Mouse (Mus musculus) adrenal gland, postnatal 4 days (tissue): ENCODE results near the gene Mcmbp. TPM values are rescaled to one million over a fixed set of nuclear protein-coding genes. Genes with fewer than 3 reads are reported as not detected.

Experiments used
- total RNA-seq, 2 experiments: library from RNA; stranded (reverse); gene quantifications; 2 replicates each; pipeline ENCODE4 v1.2.3; 2021

The Mcmbp gene
- total RNA-seq, 2 experiments from 2014 or later: 49.0 to 50.8 TPM

Other genes starting within 250 kb of the Mcmbp start
- gene Bag3, start 216.9 kb downstream of the Mcmbp start, total RNA-seq: 10 to 100 TPM; 85.5 to 92.1 TPM
- gene Inpp5f, start 129.2 kb downstream of the Mcmbp start, total RNA-seq: 10 to 100 TPM; 31.2 to 41.9 TPM
- 10 to 100 TPM; 43.7 to 46.0 TPM for gene Sec23ip, start 4.4 kb upstream of the Mcmbp start, total RNA-seq